Mouse (Mus musculus): ENCODE results near the gene Inpp5b. TPM values are rescaled to one million over a fixed set of nuclear protein-coding genes. Genes with fewer than 3 reads are reported as not detected.
A peak's percentile ranks its signal among the peaks of the same experiment; 100 is the strongest.

Inpp5b gene
- total and polyA plus RNA-seq, 2 experiments from 2014 or later, result 14.3 to 20.5 TPM

GRCm38 (mm10) chr4:124752281-124753199 is 10.9 kb downstream of the Inpp5b start:
- no peaks in the 10 kb centered on the region for H3K4me1 ChIP-seq (ENCODE audit: insufficient read depth, low read length)
- peak overlapping the region; percentile 66 for H3K9ac ChIP-seq (replicated peaks; ENCODE audit: low read length, poor library complexity, severe bottlenecking)
- H3K9me3 ChIP-seq (ENCODE audit: low read length), result no peaks in the 10 kb centered on the region
- no peak for ATAC-seq (ENCODE audit: low FRiP score)
- peak overlapping the region; percentile 69 for H3K4me3 ChIP-seq (ENCODE audit: low read depth, low read length)
- TF ChIP-seq CTCF (IDR thresholded peaks at IDR 0.05), result no peak
- WGBS, result 18% methylated on average over 15 of the region's 15 CpGs
- no peaks in the 10 kb centered on the region for H3K27me3 ChIP-seq (ENCODE audit: insufficient read depth, low read length)
- H3K36me3 ChIP-seq (ENCODE audit: insufficient read depth, low read length), result peaks cover 7% of the 10 kb centered on the region
- H3K4me2 ChIP-seq (ENCODE audit: low read depth, low read length, poor library complexity, severe bottlenecking), result peak overlapping the region; percentile 97
- no peak overlapping the region for H3K27ac ChIP-seq (ENCODE audit: low read depth, low read length)
- no peak for DNase-seq (ENCODE audit: low spot score)

GRCm38 (mm10) chr4:124755526-124755925 is 13.9 kb downstream of the Inpp5b start:
- H3K4me2 ChIP-seq (ENCODE audit: low read depth, low read length, poor library complexity, severe bottlenecking), result no peak overlapping the region
- no peak for TF ChIP-seq CTCF (IDR thresholded peaks at IDR 0.05)
- H3K4me3 ChIP-seq (ENCODE audit: low read depth, low read length), result no peak overlapping the region
- H3K27ac ChIP-seq (ENCODE audit: low read depth, low read length), result no peak overlapping the region
- H3K27me3 ChIP-seq (ENCODE audit: insufficient read depth, low read length), result no peaks in the 10 kb centered on the region
- ATAC-seq (ENCODE audit: low FRiP score), result no peak
- H3K9me3 ChIP-seq (ENCODE audit: low read length), result no peaks in the 10 kb centered on the region
- H3K36me3 ChIP-seq (ENCODE audit: insufficient read depth, low read length), result 0 out of 2 replicates have a peak, but pooled peaks cover 2% of the 10 kb centered on the region
- H3K4me1 ChIP-seq (ENCODE audit: insufficient read depth, low read length), result no peaks in the 10 kb centered on the region
- H3K9ac ChIP-seq (replicated peaks; ENCODE audit: low read length, poor library complexity, severe bottlenecking), result no peak overlapping the region
- WGBS, result 55% methylated on average over 7 of the region's 7 CpGs
- no peak for DNase-seq (ENCODE audit: low spot score)

- no peak for ATAC-seq (ENCODE audit: low FRiP score)
- 93% methylated on average over 7 of the region's 7 CpGs for WGBS
- no peak overlapping the region for H3K27ac ChIP-seq (ENCODE audit: low read depth, low read length)
These were observed 17.7 kb downstream of the Inpp5b start for GRCm38 (mm10) chr4:124759305-124759811.

GRCm38 (mm10) chr4:124761201-124761600 is 19.6 kb downstream of the Inpp5b start:
- Histone ChIP-seq H3K4me3 (ENCODE audit: low read depth, low read length) (no peak overlapping the region), H3K36me3 (ENCODE audit: insufficient read depth, low read length) (0 out of 2 replicates have a peak, but pooled peaks cover 2% of the 10 kb centered on the region), H3K9me3 (ENCODE audit: low read length) (no peaks in the 10 kb centered on the region), H3K4me2 (ENCODE audit: low read depth, low read length, poor library complexity, severe bottlenecking) (no peak overlapping the region), H3K9ac (replicated peaks; ENCODE audit: low read length, poor library complexity, severe bottlenecking) (no peak overlapping the region), H3K27ac (ENCODE audit: low read depth, low read length) (no peak overlapping the region), H3K27me3 (ENCODE audit: insufficient read depth, low read length) (no peaks in the 10 kb centered on the region), H3K4me1 (ENCODE audit: insufficient read depth, low read length) (no peaks in the 10 kb centered on the region)
- no peak for TF ChIP-seq CTCF (IDR thresholded peaks at IDR 0.05)
- DNase-seq (ENCODE audit: low spot score) (no peak), ATAC-seq (ENCODE audit: low FRiP score) (no peak)
- WGBS, result 67% methylated on average over 1 of the region's 1 CpGs

More at GRCm38 (mm10) chr4:124759305-124759811, 17.7 kb downstream of the Inpp5b start:
- DNase-seq (ENCODE audit: low spot score), result no peak
- Histone ChIP-seq H3K36me3 (ENCODE audit: insufficient read depth, low read length) (0 out of 2 replicates have a peak, but pooled peaks cover 2% of the 10 kb centered on the region), H3K9ac (replicated peaks; ENCODE audit: low read length, poor library complexity, severe bottlenecking) (no peak overlapping the region), H3K9me3 (ENCODE audit: low read length) (no peaks in the 10 kb centered on the region), H3K27me3 (ENCODE audit: insufficient read depth, low read length) (no peaks in the 10 kb centered on the region), H3K4me3 (ENCODE audit: low read depth, low read length) (no peak overlapping the region), H3K4me2 (ENCODE audit: low read depth, low read length, poor library complexity, severe bottlenecking) (no peak overlapping the region), H3K4me1 (ENCODE audit: insufficient read depth, low read length) (no peaks in the 10 kb centered on the region)
- TF ChIP-seq CTCF (IDR thresholded peaks at IDR 0.05), result no peak

GRCm38 (mm10) chr4:124762858-124763452 is 21.3 kb downstream of the Inpp5b start:
- no peak for ATAC-seq (ENCODE audit: low FRiP score)
- WGBS, result 87% methylated on average over 6 of the region's 6 CpGs

More at GRCm38 (mm10) chr4:124762858-124763452, 21.3 kb downstream of the Inpp5b start:
- no peak overlapping the region for H3K9ac ChIP-seq (replicated peaks; ENCODE audit: low read length, poor library complexity, severe bottlenecking)
- no peak overlapping the region for H3K27ac ChIP-seq (ENCODE audit: low read depth, low read length)
- H3K27me3 ChIP-seq (ENCODE audit: insufficient read depth, low read length), result no peaks in the 10 kb centered on the region
- H3K36me3 ChIP-seq (ENCODE audit: insufficient read depth, low read length), result 0 out of 2 replicates have a peak, but pooled peaks cover 2% of the 10 kb centered on the region
- TF ChIP-seq CTCF (IDR thresholded peaks at IDR 0.05), result no peak
- H3K4me1 ChIP-seq (ENCODE audit: insufficient read depth, low read length), result no peaks in the 10 kb centered on the region
- no peak for DNase-seq (ENCODE audit: low spot score)
- no peak overlapping the region for H3K4me3 ChIP-seq (ENCODE audit: low read depth, low read length)
- no peak overlapping the region for H3K4me2 ChIP-seq (ENCODE audit: low read depth, low read length, poor library complexity, severe bottlenecking)
- no peaks in the 10 kb centered on the region for H3K9me3 ChIP-seq (ENCODE audit: low read length)

Data from midbrain, postnatal 0 days (tissue).